Mouse (Mus musculus) myocyte (in vitro differentiated cells): ENCODE measurements around the gene Syt2. TPM values are rescaled to one million over a fixed set of nuclear protein-coding genes. Genes with fewer than 3 reads are reported as not detected.

Experiments
- H3K27me3 ChIP-seq: one replicate; pipeline ENCODE4 v1.6.1; 2011; ENCODE audit not compliant: control insufficient read depth, insufficient read depth, insufficient read length
- H3K36me3 ChIP-seq: one replicate; pipeline ENCODE4 v1.6.1; 2011; ENCODE audit not compliant: control insufficient read depth, insufficient read depth
- H3K4me2 ChIP-seq: one replicate; pipeline ENCODE4 v1.6.1; 2011; ENCODE audit warnings: low read depth, control low read depth
- H3K4me3 ChIP-seq: one replicate; pipeline ENCODE4 v1.5.1; 2011; ENCODE audit warnings: mild to moderate bottlenecking, control low read depth, moderate library complexity
- H3K79me2 ChIP-seq: one replicate; pipeline ENCODE4 v1.6.1; 2011; ENCODE audit not compliant: control insufficient read depth, insufficient read depth
- H3ac ChIP-seq: one replicate; pipeline ENCODE4 v1.6.1; 2011; ENCODE audit not compliant: control insufficient read depth, insufficient read length
- CEBPB ChIP-seq: IDR thresholded peaks from 2 replicates; pipeline ENCODE4 v1.6.1; 2011; ENCODE audit warnings: mild to moderate bottlenecking, moderate library complexity; ENCODE audit not compliant: poor library complexity, insufficient read depth, severe bottlenecking
- E2F4 ChIP-seq: IDR thresholded peaks from one replicate; pipeline ENCODE4 v1.6.1; 2011; ENCODE audit warnings: mild to moderate bottlenecking, control low read depth, moderate library complexity; ENCODE audit not compliant: insufficient read depth
- MAX ChIP-seq: IDR thresholded peaks from one replicate; pipeline ENCODE4 v1.6.1; 2011; ENCODE audit warnings: low read depth, mild to moderate bottlenecking, control low read depth
- MYOD1 ChIP-seq, 3 experiments: IDR thresholded peaks; one replicate each; pipeline ENCODE4 v1.6.1; 2011; ENCODE audit warnings: control low read depth in 2 of 3, low read depth in 2 of 3, mild to moderate bottlenecking in 2 of 3, moderate library complexity in 1 of 3; ENCODE audit not compliant: insufficient read length in 2 of 3, control insufficient read depth in 1 of 3
- MYOG ChIP-seq, 3 experiments: IDR thresholded peaks; one replicate each; pipeline ENCODE4 v1.6.1; 2011; ENCODE audit warnings: control low read depth in 2 of 3, low read depth in 2 of 3, mild to moderate bottlenecking in 2 of 3; ENCODE audit not compliant: insufficient read length in 2 of 3, control insufficient read depth in 1 of 3, insufficient read depth in 1 of 3
- POLR2A ChIP-seq: IDR thresholded peaks from one replicate; pipeline ENCODE4 v1.6.1; 2011; ENCODE audit warnings: low read depth, mild to moderate bottlenecking, control low read depth, moderate library complexity; ENCODE audit not compliant: insufficient read length
- POLR2AphosphoS2 ChIP-seq: IDR thresholded peaks from one replicate; pipeline ENCODE4 v1.6.1; 2011; ENCODE audit warnings: low read depth, control low read depth; ENCODE audit not compliant: insufficient read length
- REST ChIP-seq: IDR thresholded peaks from one replicate; pipeline ENCODE4 v1.6.1; 2011; ENCODE audit warnings: mild to moderate bottlenecking, control low read depth, moderate library complexity; ENCODE audit not compliant: insufficient read depth, insufficient read length
- SRF ChIP-seq: IDR thresholded peaks from one replicate; pipeline ENCODE4 v1.6.1; 2011; ENCODE audit warnings: low read depth; ENCODE audit not compliant: control insufficient read depth, insufficient read length
- TCF12 ChIP-seq: IDR thresholded peaks from one replicate; pipeline ENCODE4 v1.6.1; 2011; ENCODE audit warnings: mild to moderate bottlenecking, control low read depth; ENCODE audit not compliant: poor library complexity, insufficient read depth, severe bottlenecking
- TCF3 ChIP-seq: IDR thresholded peaks from one replicate; pipeline ENCODE4 v1.6.1; 2011; ENCODE audit warnings: low read depth, control low read depth; ENCODE audit not compliant: insufficient read length
- USF1 ChIP-seq: IDR thresholded peaks from one replicate; pipeline ENCODE4 v1.6.1; 2011; ENCODE audit warnings: low read depth, mild to moderate bottlenecking, control low read depth, moderate library complexity
- polyA plus RNA-seq: library from polyadenylated mRNA; unstranded; fragments of >200 nt; fragmentation: generic; extraction: Trizol; gene quantifications from one replicate; pipeline ENCODE4 v1.2.1, GENCODE M21; 2012; ENCODE audit warnings: missing spikeins

Syt2 gene
- polyA plus RNA-seq, 1 experiment: 0.11 TPM

- H3K4me2 ChIP-seq: no peak overlapping the region
- no peak overlapping the region for H3K4me3 ChIP-seq
- no peak overlapping the region for H3ac ChIP-seq
- TF ChIP-seq CEBPB (no peak), MAX (no peak), POLR2AphosphoS2 (no peak), MYOG (IDR thresholded peaks at IDR 0.05; ENCODE audit: control insufficient read depth in 1 of 3, insufficient read depth in 1 of 3, insufficient read length in 2 of 3, low read depth in 2 of 3) (no peak), SRF (no peak), POLR2A (no peak), TCF3 (no peak), MYOD1 (IDR thresholded peaks at IDR 0.05; ENCODE audit: control insufficient read depth in 1 of 3, insufficient read length in 2 of 3, low read depth in 2 of 3) (no peak), E2F4 (no peak), TCF12 (no peak), USF1 (no peak), REST (no peak)
- no peaks in the 10 kb centered on the region for H3K36me3 ChIP-seq
- H3K27me3 ChIP-seq: peaks cover 17% of the 10 kb centered on the region
- no peaks in the 10 kb centered on the region for H3K79me2 ChIP-seq
These were observed 34.1 kb downstream of the Syt2 start for GRCm38 (mm10) chr1:134680617-134681016.

- H3K79me2 ChIP-seq: no peaks in the 10 kb centered on the region
- TF ChIP-seq MYOD1 (IDR thresholded peaks at IDR 0.05; ENCODE audit: control insufficient read depth in 1 of 3, insufficient read length in 2 of 3, low read depth in 2 of 3): no peak
- TF ChIP-seq POLR2AphosphoS2: no peak
- no peak for TF ChIP-seq TCF3
- no peak for TF ChIP-seq SRF
- TF ChIP-seq REST: no peak
- no peak for TF ChIP-seq USF1
- TF ChIP-seq CEBPB: no peak
- no peak for TF ChIP-seq E2F4
- TF ChIP-seq POLR2A: no peak
- TF ChIP-seq TCF12: no peak
- no peak for TF ChIP-seq MAX
- H3K4me3 ChIP-seq: no peak overlapping the region
- H3ac ChIP-seq: no peak overlapping the region
- H3K36me3 ChIP-seq: no peaks in the 10 kb centered on the region
- no peak overlapping the region for H3K4me2 ChIP-seq
- peaks cover 12% of the 10 kb centered on the region for H3K27me3 ChIP-seq
These were observed 36.0 kb downstream of the Syt2 start for GRCm38 (mm10) chr1:134682460-134682859.

- TF ChIP-seq MYOG (IDR thresholded peaks at IDR 0.05; ENCODE audit: control insufficient read depth in 1 of 3, insufficient read depth in 1 of 3, insufficient read length in 2 of 3, low read depth in 2 of 3) (no peak), TCF3 (no peak), TCF12 (no peak), MYOD1 (IDR thresholded peaks at IDR 0.05; ENCODE audit: control insufficient read depth in 1 of 3, insufficient read length in 2 of 3, low read depth in 2 of 3) (no peak), POLR2A (no peak), SRF (no peak), REST (no peak), E2F4 (no peak), CEBPB (no peak), POLR2AphosphoS2 (no peak), USF1 (no peak)
- Histone ChIP-seq H3K4me2 (no peak overlapping the region), H3ac (no peak overlapping the region), H3K36me3 (no peaks in the 10 kb centered on the region), H3K4me3 (no peak overlapping the region), H3K27me3 (peaks cover 15% of the 10 kb centered on the region), H3K79me2 (no peaks in the 10 kb centered on the region)
These were observed 40.5 kb downstream of the Syt2 start for GRCm38 (mm10) chr1:134686834-134687421.

GRCm38 (mm10) chr1:134696302-134696701 is 49.8 kb downstream of the Syt2 start:
- no peak overlapping the region for H3K4me3 ChIP-seq
- TF ChIP-seq TCF12 (no peak), CEBPB (no peak), MAX (no peak), REST (no peak), TCF3 (no peak), MYOD1 (IDR thresholded peaks at IDR 0.05; ENCODE audit: control insufficient read depth in 1 of 3, insufficient read length in 2 of 3, low read depth in 2 of 3) (no peak), E2F4 (no peak), POLR2A (no peak), MYOG (IDR thresholded peaks at IDR 0.05; ENCODE audit: control insufficient read depth in 1 of 3, insufficient read depth in 1 of 3, insufficient read length in 2 of 3, low read depth in 2 of 3) (no peak), SRF (no peak)
- H3K4me2 ChIP-seq: no peak overlapping the region
- H3K79me2 ChIP-seq: no peaks in the 10 kb centered on the region
- H3K36me3 ChIP-seq: no peaks in the 10 kb centered on the region
- H3K27me3 ChIP-seq: peaks cover 44% of the 10 kb centered on the region
- no peak overlapping the region for H3ac ChIP-seq

- no peak overlapping the region for H3K4me3 ChIP-seq
- no peak overlapping the region for H3ac ChIP-seq
- H3K27me3 ChIP-seq: peaks cover 44% of the 10 kb centered on the region
- no peak overlapping the region for H3K4me2 ChIP-seq
- no peaks in the 10 kb centered on the region for H3K36me3 ChIP-seq
- TF ChIP-seq USF1 (no peak), MAX (no peak), TCF3 (no peak), E2F4 (no peak), TCF12 (no peak), POLR2AphosphoS2 (no peak), CEBPB (no peak)
- no peaks in the 10 kb centered on the region for H3K79me2 ChIP-seq
These were observed 50.6 kb downstream of the Syt2 start for GRCm38 (mm10) chr1:134697073-134697472.
